Mouse (Mus musculus) CH12.LX (cell line): ENCODE data around the gene Padi1. TPM values are rescaled to one million over a fixed set of nuclear protein-coding genes. Genes with fewer than 3 reads are reported as not detected.

Experiments used
- DNase-seq: peaks from one replicate; pipeline ENCODE4 v3.0.0-alpha.2; 2013; ENCODE audit errors: extremely low read depth
- H3K27ac ChIP-seq: 2 replicates; pipeline ENCODE4 v1.5.1; 2012; ENCODE audit warnings: low read depth, mild to moderate bottlenecking, control low read depth, moderate library complexity; ENCODE audit not compliant: insufficient read depth
- H3K27me3 ChIP-seq: replicated peaks from 2 replicates; pipeline ENCODE3; 2012; ENCODE audit warnings: inconsistent platforms
- H3K36me3 ChIP-seq, 2 experiments: replicated peaks in 1 of 2; 2 replicates each; pipeline versions ENCODE3 to v1.6.1; 2012; ENCODE audit warnings: inconsistent platforms in 1 of 2, low read length in 1 of 2, mild to moderate bottlenecking in 1 of 2, mixed read lengths in 1 of 2, moderate library complexity in 1 of 2; ENCODE audit not compliant: control insufficient read depth in 1 of 2, insufficient read depth in 1 of 2
- H3K4me1 ChIP-seq, 2 experiments: 2 replicates each; pipeline ENCODE4 v1.6.1; 2012; ENCODE audit warnings: inconsistent platforms in 1 of 2, moderate library complexity in 1 of 2; ENCODE audit not compliant: insufficient read depth in 2 of 2, control insufficient read depth in 1 of 2
- H3K4me2 ChIP-seq: 2 replicates; pipeline ENCODE4 v1.6.1; 2012; ENCODE audit warnings: low read depth, mild to moderate bottlenecking, control low read depth; ENCODE audit not compliant: poor library complexity, insufficient read depth, severe bottlenecking
- H3K4me3 ChIP-seq, 3 experiments: fragments of 150-350 bp in 1 of 3; sonication (generic) in 1 of 3; replicated peaks in 1 of 3; 2 replicates each; pipeline versions ENCODE3 to v1.5.1; 2011 to 2012; ENCODE audit warnings: low read depth in 2 of 3, low read length in 2 of 3, mild to moderate bottlenecking in 2 of 3, moderate library complexity in 2 of 3, control low read depth in 1 of 3, improper control_type of control experiment in 1 of 3, inconsistent platforms in 1 of 3, mixed read lengths in 1 of 3; ENCODE audit not compliant: poor library complexity in 1 of 3
- H3K79me2 ChIP-seq: replicated peaks from 2 replicates; pipeline ENCODE4 v1.6.1; 2012; ENCODE audit warnings: mild to moderate bottlenecking, moderate library complexity; ENCODE audit not compliant: control insufficient read depth, poor library complexity, insufficient read depth, severe bottlenecking; ENCODE audit errors: extremely low read depth
- H3K9ac ChIP-seq: 2 replicates; pipeline ENCODE4 v1.6.1; 2012; ENCODE audit warnings: low read depth, mild to moderate bottlenecking, control low read depth, moderate library complexity; ENCODE audit not compliant: insufficient read depth
- H3K9me3 ChIP-seq: replicated peaks from 2 replicates; pipeline ENCODE3; 2012; ENCODE audit warnings: low read length, inconsistent platforms, mixed read lengths
- CHD1 ChIP-seq: IDR thresholded peaks from 2 replicates; pipeline ENCODE4 v1.6.1; 2012; ENCODE audit warnings: low read depth, low read length, improper control_type of control experiment, inconsistent platforms
- CHD2 ChIP-seq: IDR thresholded peaks from 2 replicates; pipeline ENCODE4 v1.6.1; 2011; ENCODE audit warnings: low read length, improper control_type of control experiment
- CTCF ChIP-seq, 2 experiments: IDR thresholded peaks in 1 of 2; conservative IDR thresholded peaks in 1 of 2; 2 replicates each; pipeline ENCODE4 v1.5.1; 2011 to 2012; ENCODE audit warnings: low read depth in 2 of 2, low read length in 2 of 2, improper control_type of control experiment in 1 of 2, inconsistent platforms in 1 of 2, mild to moderate bottlenecking in 1 of 2, moderate library complexity in 1 of 2
- ELF1 ChIP-seq: IDR thresholded peaks from 2 replicates; pipeline ENCODE4 v1.6.1; 2014; ENCODE audit warnings: low read depth, mild to moderate bottlenecking, inconsistent platforms, low read length, improper control_type of control experiment
- ETS1 ChIP-seq: conservative IDR thresholded peaks from 2 replicates; pipeline ENCODE4 v1.6.1; 2012; ENCODE audit warnings: low read depth, mild to moderate bottlenecking, inconsistent platforms, low read length, improper control_type of control experiment, moderate library complexity
- JUND ChIP-seq: conservative IDR thresholded peaks from 2 replicates; pipeline ENCODE4 v1.6.1; 2011; ENCODE audit warnings: low read depth, low read length, improper control_type of control experiment
- KAT2A ChIP-seq: IDR thresholded peaks from 2 replicates; pipeline ENCODE4 v1.6.1; 2012; ENCODE audit warnings: low read length, improper control_type of control experiment, inconsistent platforms; ENCODE audit not compliant: insufficient replicate concordance
- MEF2A ChIP-seq: IDR thresholded peaks from 2 replicates; pipeline ENCODE4 v1.6.1; 2014; ENCODE audit warnings: low read depth, mild to moderate bottlenecking, inconsistent platforms, low read length, improper control_type of control experiment, borderline replicate concordance
- NELFE ChIP-seq: IDR thresholded peaks from 2 replicates; pipeline ENCODE4 v1.6.1; 2011; ENCODE audit warnings: low read depth, low read length, improper control_type of control experiment
- NRF1 ChIP-seq: IDR thresholded peaks from 2 replicates; pipeline ENCODE4 v1.6.1; 2014; ENCODE audit warnings: low read depth, mild to moderate bottlenecking, inconsistent platforms, low read length, improper control_type of control experiment, moderate library complexity
- POLR2AphosphoS2 ChIP-seq: IDR thresholded peaks from 2 replicates; pipeline ENCODE4 v1.6.1; 2011; ENCODE audit warnings: low read depth, low read length, improper control_type of control experiment
- RAD21 ChIP-seq: IDR thresholded peaks from 2 replicates; pipeline ENCODE4 v1.6.1; 2011; ENCODE audit warnings: low read depth, mild to moderate bottlenecking, low read length, improper control_type of control experiment, moderate library complexity
- SMC3 ChIP-seq: IDR thresholded peaks from 2 replicates; pipeline ENCODE4 v1.6.1; 2011; ENCODE audit warnings: low read depth, low read length, improper control_type of control experiment
- TBP ChIP-seq: conservative IDR thresholded peaks from 2 replicates; pipeline ENCODE4 v1.6.1; 2011; ENCODE audit warnings: low read depth, low read length, improper control_type of control experiment
- USF1 ChIP-seq: IDR thresholded peaks from 2 replicates; pipeline ENCODE4 v1.6.1; 2014; ENCODE audit warnings: low read depth, mild to moderate bottlenecking, inconsistent platforms, low read length, improper control_type of control experiment
- ZC3H11A ChIP-seq: IDR thresholded peaks from 2 replicates; pipeline ENCODE4 v1.6.1; 2012; ENCODE audit warnings: low read depth, mild to moderate bottlenecking, inconsistent platforms, low read length, improper control_type of control experiment
- ZKSCAN1 ChIP-seq: IDR thresholded peaks from 2 replicates; pipeline ENCODE4 v1.6.1; 2012; ENCODE audit warnings: low read depth, inconsistent platforms, low read length, improper control_type of control experiment, borderline replicate concordance
- ZMIZ1 ChIP-seq: IDR thresholded peaks from 2 replicates; pipeline ENCODE4 v1.6.1; 2012; ENCODE audit warnings: low read depth, mild to moderate bottlenecking, inconsistent platforms, low read length, improper control_type of control experiment
- ZNF384 ChIP-seq: IDR thresholded peaks from 2 replicates; pipeline ENCODE4 v1.6.1; 2012; ENCODE audit warnings: low read depth, low read length, improper control_type of control experiment, inconsistent platforms
- dilution Hi-C: fragments of 300-500 bp; cut with MboI; formaldehyde crosslinking; loops from 2 replicates; pipeline ENCODE4 v1.14.3; 2020; ENCODE audit warnings: low sequenced_read_pairs; ENCODE audit not compliant: extremely low pct_unique_long_range_greater_than_20kb, extremely low pct_ligation_motif_present
- in situ Hi-C: fragments of 300-500 bp; cut with MboI; formaldehyde crosslinking; loops from 3 replicates; pipeline ENCODE4 v1.14.3; 2019; ENCODE audit warnings: low sequenced_read_pairs, low pct_ligation_motif_present, low pct_unique_long_range_greater_than_20kb, mixed read lengths
- polyA plus RNA-seq: library from polyadenylated mRNA; unstranded; fragments of >175 nt; gene quantifications from 2 replicates; pipeline ENCODE4 v1.2.1, GENCODE M21; 2012; ENCODE audit warnings: low read depth; ENCODE audit not compliant: insufficient read length
- total RNA-seq, 2 experiments: library from RNA; depleted of rRNA; stranded (reverse); fragments of 300-350 nt in 1 of 2; fragments of >200 nt in 1 of 2; gene quantifications; 2 replicates each; pipeline ENCODE4 v1.2.3; 2012 to 2014

Gene Padi1
- total and polyA plus RNA-seq, 3 experiments, result 0.04 TPM; not detected in 2

DNA sequence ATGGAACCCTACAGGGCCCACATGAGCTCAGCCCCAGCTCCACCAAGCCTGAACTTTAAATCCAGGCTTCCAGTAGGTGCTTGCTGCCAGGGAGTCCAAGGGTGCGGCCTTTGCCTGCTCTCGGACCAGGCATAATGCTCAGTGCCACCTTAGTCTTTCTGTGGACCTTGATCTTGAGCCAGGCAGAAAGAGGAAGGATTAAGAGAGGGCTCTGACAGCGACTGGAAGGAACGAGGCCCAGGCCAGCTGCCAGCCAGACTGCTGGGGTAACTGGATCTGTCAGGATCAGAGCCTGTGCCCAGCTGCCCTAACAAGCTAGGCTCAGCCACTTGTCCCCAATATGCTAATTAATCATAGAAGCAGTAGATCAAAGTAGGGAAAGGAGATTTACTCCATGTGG is 34.2 kb upstream of the Padi1 start:
- H3K9me3 ChIP-seq, result peaks cover 20% of the 10 kb centered on the region
- H3K4me3 ChIP-seq, result no peak overlapping the region
- H3K4me1 ChIP-seq, result no peaks in the 10 kb centered on the region
- in situ Hi-C loops, result no loop called here
- TF ChIP-seq ZMIZ1 (no peak), RAD21 (no peak), ZKSCAN1 (no peak), ELF1 (no peak), ZC3H11A (no peak), MEF2A (no peak), POLR2AphosphoS2 (no peak), SMC3 (no peak), ZNF384 (no peak), CHD2 (no peak), NELFE (no peak), CHD1 (no peak), JUND (no peak), TBP (no peak), USF1 (no peak), NRF1 (no peak)
- TF ChIP-seq, all 38 proteins: peak for 0
- no peaks in the 10 kb centered on the region for H3K36me3 ChIP-seq
- no peak for DNase-seq
- H3K4me2 ChIP-seq, result no peak overlapping the region
- dilution Hi-C loops, result no loop called here
- H3K79me2 ChIP-seq, result no peaks in the 10 kb centered on the region
- H3K9ac ChIP-seq, result no peak overlapping the region
- peaks cover 42% of the 10 kb centered on the region for H3K27me3 ChIP-seq
- no peak overlapping the region for H3K27ac ChIP-seq

DNA sequence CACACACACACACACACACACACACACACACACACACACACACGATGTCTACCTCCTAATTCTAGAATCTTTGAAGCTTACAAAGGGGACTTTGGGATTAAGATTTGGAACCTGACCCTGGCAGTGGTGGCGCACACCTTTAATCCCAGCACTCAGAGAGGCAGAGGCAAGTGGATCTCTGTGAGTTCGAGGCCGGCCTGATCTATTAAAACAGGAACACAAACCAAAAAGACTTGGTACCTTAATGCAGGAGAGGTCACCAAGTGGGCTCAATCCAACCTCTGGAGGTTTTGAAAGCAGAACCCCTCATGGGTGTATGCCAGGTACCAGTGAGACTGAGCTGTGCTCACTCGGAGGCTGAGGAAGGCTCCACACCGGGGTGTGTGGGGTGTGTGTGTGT is 33.5 kb upstream of the Padi1 start:
- H3K9me3 ChIP-seq, result peaks cover 24% of the 10 kb centered on the region
- in situ Hi-C loops (no loop called here), dilution Hi-C loops (no loop called here)
- H3K4me1 ChIP-seq, result no peaks in the 10 kb centered on the region
- H3K36me3 ChIP-seq, result no peaks in the 10 kb centered on the region
- H3K4me2 ChIP-seq, result no peak overlapping the region
- H3K27ac ChIP-seq, result no peak overlapping the region
- no peaks in the 10 kb centered on the region for H3K79me2 ChIP-seq
- no peak for TF ChIP-seq ETS1
- TF ChIP-seq CTCF (conservative IDR thresholded peaks at IDR 0.05 in 1 of 2, IDR thresholded peaks at IDR 0.05 in 1 of 2; ENCODE audit: low read depth in 2 of 2, low read length in 2 of 2), result no peak
- no peak for TF ChIP-seq KAT2A
- no peak for TF ChIP-seq MEF2A
- no peak for TF ChIP-seq ZC3H11A
- H3K4me3 ChIP-seq, result no peak overlapping the region
- DNase-seq, result no peak
- H3K27me3 ChIP-seq, result peaks cover 44% of the 10 kb centered on the region
- no peak overlapping the region for H3K9ac ChIP-seq
